Mouse (Mus musculus) layer of hippocampus, adult 18-20 months (tissue): Measurements from ENCODE around the gene Clec2h. TPM values are rescaled to one million over a fixed set of nuclear protein-coding genes. Genes with fewer than 3 reads are reported as not detected.
A peak's percentile ranks its signal among the peaks of the same experiment; 100 is the strongest.
"Not testable (repeated sequence)": the region's sequence is repeated elsewhere in the genome, so short reads cannot be mapped to it uniquely, and the experiment has no call there.

Experiments
- DNase-seq, 2 experiments: peaks; one replicate each; pipeline ENCODE4 v3.0.0; 2022; ENCODE audit warnings: low spot score in 2 of 2
- long read RNA-seq: library from polyadenylated mRNA; stranded (forward); transcript quantifications from one replicate; pipeline ENCODE4 v2.0.0, GENCODE M21; 2021
- total RNA-seq, 2 experiments: library from RNA; stranded (reverse); gene quantifications; 2 replicates each; pipeline ENCODE4 v1.2.3; 2021

The Clec2h gene
- total RNA-seq: not detected
- long read RNA-seq: 0 reads

- DNase-seq: no peak
These were observed at the start of gene Clec2h for GRCm38 (mm10) chr6:128662206-128662605. Gene Clec2h, plus strand, starts transcription at chr6:128662385.

GRCm38 (mm10) chr6:128622733-128623132 lies 39.5 kb upstream of the Clec2h start:
- no peak for DNase-seq

GRCm38 (mm10) chr6:128623433-128623832 lies 38.8 kb upstream of the Clec2h start, which contains the start of gene Klrb1a:
Gene Klrb1a, minus strand, starts transcription at chr6:128623533.
- not testable (repeated sequence) for DNase-seq

- DNase-seq: no peak
These were observed 37.8 kb upstream of the Clec2h start for GRCm38 (mm10) chr6:128624425-128624824.

- not testable (repeated sequence) for DNase-seq
These were observed 36.9 kb upstream of the Clec2h start for GRCm38 (mm10) chr6:128625246-128625645.

GRCm38 (mm10) chr6:128629771-128630739 lies 32.1 kb upstream of the Clec2h start:
- DNase-seq: peak; percentile 40 to 79

- not testable (repeated sequence) for DNase-seq
These were observed 31.0 kb upstream of the Clec2h start for GRCm38 (mm10) chr6:128630912-128631905.

GRCm38 (mm10) chr6:128640673-128641072 lies 21.5 kb upstream of the Clec2h start:
- no peak for DNase-seq

GRCm38 (mm10) chr6:128641116-128641716 lies 21.0 kb upstream of the Clec2h start:
- DNase-seq: no peak

GRCm38 (mm10) chr6:128643999-128644398 lies 18.2 kb upstream of the Clec2h start:
- DNase-seq: no peak

- not testable (repeated sequence) for DNase-seq
These were observed 17.5 kb upstream of the Clec2h start for GRCm38 (mm10) chr6:128644694-128645093.

- not testable (repeated sequence) for DNase-seq
These were observed 16.5 kb upstream of the Clec2h start for GRCm38 (mm10) chr6:128645708-128646107.

GRCm38 (mm10) chr6:128649681-128650080 lies 12.5 kb upstream of the Clec2h start:
- no peak for DNase-seq

- no peak for DNase-seq
These were observed 12.0 kb upstream of the Clec2h start for GRCm38 (mm10) chr6:128650187-128650586.

- DNase-seq: not testable (repeated sequence)
These were observed 11.4 kb upstream of the Clec2h start for GRCm38 (mm10) chr6:128650827-128651226.

GRCm38 (mm10) chr6:128652938-128653337 lies 9.2 kb upstream of the Clec2h start:
- no peak for DNase-seq

GRCm38 (mm10) chr6:128661249-128661648 lies 936 bp upstream of the Clec2h start:
- no peak for DNase-seq

- DNase-seq: no peak
These were observed 7.8 kb downstream of the Clec2h start for GRCm38 (mm10) chr6:128669936-128670335.

GRCm38 (mm10) chr6:128679574-128679973 lies 17.4 kb downstream of the Clec2h start:
- no peak for DNase-seq

- DNase-seq: no peak
These were observed 39.5 kb downstream of the Clec2h start for GRCm38 (mm10) chr6:128701691-128702090.

GRCm38 (mm10) chr6:128722959-128723358 lies 60.8 kb downstream of the Clec2h start, which contains the start of gene Klrb1:
Gene Klrb1, minus strand, starts transcription at chr6:128723059.
- DNase-seq: peak in 1 of 2 experiments; percentile 33
